Mouse (Mus musculus) frontal cortex, postnatal 14 days (tissue): ENCODE results near the gene Amn.

Experiments
- DNase-seq, 2 experiments: peaks; one replicate each; pipeline ENCODE4 v3.0.0; 2022; ENCODE audit warnings: low spot score in 2 of 2

The Amn gene

GRCm38 (mm10) chr12:111323423-111323822 is 52.5 kb downstream of the Amn start:
- no peak for DNase-seq

- DNase-seq, result no peak
Observed at GRCm38 (mm10) chr12:111324536-111324935, 53.6 kb downstream of the Amn start.

- no peak for DNase-seq
Observed at GRCm38 (mm10) chr12:111324949-111325348, 54.1 kb downstream of the Amn start.

- DNase-seq, result no peak
Observed at GRCm38 (mm10) chr12:111325744-111326424, 55.0 kb downstream of the Amn start.
